Mouse (Mus musculus) megakaryocyte, embryonic 14.5 days (primary cell): ENCODE measurements around the gene Camkv.

Experiments used
- FLI1 ChIP-seq: IDR thresholded peaks from 2 replicates; pipeline ENCODE4 v1.6.1; 2012; ENCODE audit warnings: low read length, inconsistent platforms, mixed read lengths
- GATA1 ChIP-seq: IDR thresholded peaks from 3 replicates; pipeline ENCODE4 v1.6.1; 2012; ENCODE audit warnings: mixed read lengths, low read length, inconsistent platforms, borderline replicate concordance

GRCm38 (mm10) chr9:107994464-107994863 lies 59.0 kb downstream of the Camkv start:
- TF ChIP-seq FLI1 (no peak), GATA1 (no peak)
